Mouse (Mus musculus): ENCODE measurements around the gene Fam241a. TPM values are rescaled to one million over a fixed set of nuclear protein-coding genes. Genes with fewer than 3 reads are reported as not detected.

Fam241a gene
- polyA plus RNA-seq (2015; fragmentation: Nextera tagmentation; extraction: Ambion mirVana): 7.9 and 8.0 TPM in 2 replicates

- H3K27me3 ChIP-seq (ENCODE audit: control insufficient read depth, insufficient read depth, low read length): no peaks in the 10 kb centered on the region
- H3K4me2 ChIP-seq (ENCODE audit: low read depth, low read length): peak within 1 kb of the TSS; percentile 68
- peak within 1 kb of the TSS; percentile 75 for H3K9ac ChIP-seq (ENCODE audit: low read length)
- no peaks in the 10 kb centered on the region for H3K9me3 ChIP-seq (replicated peaks; ENCODE audit: control insufficient read depth, low read length)
- under 1% methylated on average over 82 of the region's 94 CpGs for WGBS
- H3K4me3 ChIP-seq (ENCODE audit: low read length): peak within 1 kb of the TSS; percentile 88
- peak within 1 kb of the TSS; percentile 81 for H3K27ac ChIP-seq (ENCODE audit: low read length)
- peaks cover 6% of the 10 kb centered on the region; the same call in 1 of the 2 replicates for H3K4me1 ChIP-seq (ENCODE audit: control insufficient read depth, insufficient read depth, low read length)
- ATAC-seq (replicated peaks; ENCODE audit: extremely low read depth, insufficient read depth, low FRiP score): peak; percentile 95
- no peaks in the 10 kb centered on the region for H3K36me3 ChIP-seq (ENCODE audit: control insufficient read depth, insufficient read depth)
Measured at GRCm38 (mm10) chr3:127895792-127896541, at the start of gene Fam241a. Fam241a (minus strand) TSS chr3:127896324.

GRCm38 (mm10) chr3:127932453-127932852, 36.3 kb upstream of the Fam241a start:
- no peak overlapping the region for H3K27ac ChIP-seq (ENCODE audit: low read length)
- H3K9ac ChIP-seq (ENCODE audit: low read length): no peak overlapping the region
- no peaks in the 10 kb centered on the region for H3K36me3 ChIP-seq (ENCODE audit: control insufficient read depth, insufficient read depth)
- H3K4me2 ChIP-seq (ENCODE audit: low read depth, low read length): no peak overlapping the region
- H3K27me3 ChIP-seq (ENCODE audit: control insufficient read depth, insufficient read depth, low read length): no peaks in the 10 kb centered on the region
- 85% methylated on average over 11 of the region's 11 CpGs for WGBS
- H3K4me1 ChIP-seq (ENCODE audit: control insufficient read depth, insufficient read depth, low read length): 0 out of 2 replicates have a peak, but pooled peaks cover 5% of the 10 kb centered on the region
- H3K9me3 ChIP-seq (replicated peaks; ENCODE audit: control insufficient read depth, low read length): peaks cover 8% of the 10 kb centered on the region
- no peak overlapping the region for H3K4me3 ChIP-seq (ENCODE audit: low read length)
- ATAC-seq (replicated peaks; ENCODE audit: extremely low read depth, insufficient read depth, low FRiP score): no peak

- peak; percentile 56 for ATAC-seq (replicated peaks; ENCODE audit: extremely low read depth, insufficient read depth, low FRiP score)
- Histone ChIP-seq H3K4me1 (ENCODE audit: control insufficient read depth, insufficient read depth, low read length) (0 out of 2 replicates have a peak, but pooled peaks cover 5% of the 10 kb centered on the region), H3K9ac (ENCODE audit: low read length) (no peak overlapping the region), H3K27me3 (ENCODE audit: control insufficient read depth, insufficient read depth, low read length) (no peaks in the 10 kb centered on the region), H3K27ac (ENCODE audit: low read length) (peak overlapping the region; percentile 65), H3K4me2 (ENCODE audit: low read depth, low read length) (peak overlapping the region; percentile 12; the same call in 1 of the 2 replicates), H3K4me3 (ENCODE audit: low read length) (no peak overlapping the region), H3K36me3 (ENCODE audit: control insufficient read depth, insufficient read depth) (no peaks in the 10 kb centered on the region), H3K9me3 (replicated peaks; ENCODE audit: control insufficient read depth, low read length) (peaks cover 2% of the 10 kb centered on the region)
- 57% methylated on average over 9 of the region's 9 CpGs for WGBS
Measured at GRCm38 (mm10) chr3:127930326-127931012, 34.3 kb upstream of the Fam241a start.

- no peaks in the 10 kb centered on the region for H3K36me3 ChIP-seq (ENCODE audit: control insufficient read depth, insufficient read depth)
- H3K27ac ChIP-seq (ENCODE audit: low read length): peak overlapping the region; percentile 65
- H3K27me3 ChIP-seq (ENCODE audit: control insufficient read depth, insufficient read depth, low read length): no peaks in the 10 kb centered on the region
- peak; percentile 69 for ATAC-seq (replicated peaks; ENCODE audit: extremely low read depth, insufficient read depth, low FRiP score)
- peak overlapping the region; percentile 12; the same call in 1 of the 2 replicates for H3K4me2 ChIP-seq (ENCODE audit: low read depth, low read length)
- WGBS: 42% methylated on average over 9 of the region's 9 CpGs
- H3K9me3 ChIP-seq (replicated peaks; ENCODE audit: control insufficient read depth, low read length): no peaks in the 10 kb centered on the region
- no peak overlapping the region for H3K9ac ChIP-seq (ENCODE audit: low read length)
- no peak overlapping the region for H3K4me3 ChIP-seq (ENCODE audit: low read length)
- 0 out of 2 replicates have a peak, but pooled peaks cover 5% of the 10 kb centered on the region for H3K4me1 ChIP-seq (ENCODE audit: control insufficient read depth, insufficient read depth, low read length)
Measured at GRCm38 (mm10) chr3:127929921-127930320, 33.8 kb upstream of the Fam241a start.

- no peak overlapping the region for H3K4me2 ChIP-seq (ENCODE audit: low read depth, low read length)
- H3K9me3 ChIP-seq (replicated peaks; ENCODE audit: control insufficient read depth, low read length): no peaks in the 10 kb centered on the region
- ATAC-seq (replicated peaks; ENCODE audit: extremely low read depth, insufficient read depth, low FRiP score): no peak
Measured at GRCm38 (mm10) chr3:127926635-127927183, 30.6 kb upstream of the Fam241a start.

GRCm38 (mm10) chr3:127924464-127924863, 28.3 kb upstream of the Fam241a start:
- Histone ChIP-seq H3K9ac (ENCODE audit: low read length) (no peak overlapping the region), H3K27ac (ENCODE audit: low read length) (no peak overlapping the region), H3K36me3 (ENCODE audit: control insufficient read depth, insufficient read depth) (no peaks in the 10 kb centered on the region), H3K9me3 (replicated peaks; ENCODE audit: control insufficient read depth, low read length) (no peaks in the 10 kb centered on the region), H3K4me3 (ENCODE audit: low read length) (no peak overlapping the region), H3K27me3 (ENCODE audit: control insufficient read depth, insufficient read depth, low read length) (no peaks in the 10 kb centered on the region), H3K4me2 (ENCODE audit: low read depth, low read length) (no peak overlapping the region), H3K4me1 (ENCODE audit: control insufficient read depth, insufficient read depth, low read length) (no peaks in the 10 kb centered on the region)
- WGBS: 66% methylated on average over 2 of the region's 2 CpGs
- no peak for ATAC-seq (replicated peaks; ENCODE audit: extremely low read depth, insufficient read depth, low FRiP score)

More at GRCm38 (mm10) chr3:127926635-127927183, 30.6 kb upstream of the Fam241a start:
- H3K27ac ChIP-seq (ENCODE audit: low read length): no peak overlapping the region
- no peak overlapping the region for H3K4me3 ChIP-seq (ENCODE audit: low read length)
- no peaks in the 10 kb centered on the region for H3K27me3 ChIP-seq (ENCODE audit: control insufficient read depth, insufficient read depth, low read length)
- no peak overlapping the region for H3K9ac ChIP-seq (ENCODE audit: low read length)
- H3K36me3 ChIP-seq (ENCODE audit: control insufficient read depth, insufficient read depth): no peaks in the 10 kb centered on the region
- 39% methylated on average over 9 of the region's 9 CpGs for WGBS
- 0 out of 2 replicates have a peak, but pooled peaks cover 5% of the 10 kb centered on the region for H3K4me1 ChIP-seq (ENCODE audit: control insufficient read depth, insufficient read depth, low read length)

GRCm38 (mm10) chr3:127923183-127923582, 27.1 kb upstream of the Fam241a start:
- ATAC-seq (replicated peaks; ENCODE audit: extremely low read depth, insufficient read depth, low FRiP score): no peak
- Histone ChIP-seq H3K36me3 (ENCODE audit: control insufficient read depth, insufficient read depth) (no peaks in the 10 kb centered on the region), H3K27ac (ENCODE audit: low read length) (no peak overlapping the region), H3K4me1 (ENCODE audit: control insufficient read depth, insufficient read depth, low read length) (no peaks in the 10 kb centered on the region), H3K27me3 (ENCODE audit: control insufficient read depth, insufficient read depth, low read length) (no peaks in the 10 kb centered on the region), H3K4me3 (ENCODE audit: low read length) (no peak overlapping the region), H3K4me2 (ENCODE audit: low read depth, low read length) (no peak overlapping the region), H3K9me3 (replicated peaks; ENCODE audit: control insufficient read depth, low read length) (no peaks in the 10 kb centered on the region), H3K9ac (ENCODE audit: low read length) (no peak overlapping the region)
- 42% methylated on average over 2 of the region's 2 CpGs for WGBS

GRCm38 (mm10) chr3:127922125-127922524, 26.0 kb upstream of the Fam241a start:
- Histone ChIP-seq H3K27me3 (ENCODE audit: control insufficient read depth, insufficient read depth, low read length) (no peaks in the 10 kb centered on the region), H3K4me1 (ENCODE audit: control insufficient read depth, insufficient read depth, low read length) (no peaks in the 10 kb centered on the region), H3K9me3 (replicated peaks; ENCODE audit: control insufficient read depth, low read length) (no peaks in the 10 kb centered on the region), H3K27ac (ENCODE audit: low read length) (no peak overlapping the region), H3K4me3 (ENCODE audit: low read length) (no peak overlapping the region), H3K9ac (ENCODE audit: low read length) (no peak overlapping the region), H3K4me2 (ENCODE audit: low read depth, low read length) (no peak overlapping the region), H3K36me3 (ENCODE audit: control insufficient read depth, insufficient read depth) (no peaks in the 10 kb centered on the region)
- WGBS: 66% methylated on average over 5 of the region's 5 CpGs
- peak; percentile 52; the same call in 1 of the 2 replicates for ATAC-seq (replicated peaks; ENCODE audit: extremely low read depth, insufficient read depth, low FRiP score)
